Mouse (Mus musculus) adrenal gland, postnatal 4 days (tissue): ENCODE measurements around the gene Zmynd19. TPM values are rescaled to one million over a fixed set of nuclear protein-coding genes. Genes with fewer than 3 reads are reported as not detected.
"Not testable (repeated sequence)": the region's sequence is repeated elsewhere in the genome, so short reads cannot be mapped to it uniquely, and the experiment has no call there.

Source experiments
- DNase-seq, 2 experiments: peaks; one replicate each; pipeline ENCODE4 v3.0.0; 2021 to 2022; ENCODE audit warnings: low spot score in 2 of 2, mixed read lengths in 2 of 2
- total RNA-seq, 2 experiments: library from RNA; stranded (reverse); gene quantifications; 2 replicates each; pipeline ENCODE4 v1.2.3; 2021

Zmynd19 gene
- total RNA-seq, 2 experiments from 2014 or later, result 28.5 to 28.9 TPM

GRCm38 (mm10) chr2:24935057-24935796 is 14.4 kb upstream of the Zmynd19 start, which contains the start of gene Arrdc1:
TSS of gene Arrdc1 (minus strand) at chr2:24935252.
- DNase-seq, result peak; percentile 81 to 85

GRCm38 (mm10) chr2:24942092-24942491 is 7.5 kb upstream of the Zmynd19 start:
- DNase-seq, result no peak

GRCm38 (mm10) chr2:24944304-24944703 is 5.3 kb upstream of the Zmynd19 start:
- DNase-seq, result not testable (repeated sequence)

- no peak for DNase-seq
These were observed 570 bp downstream of the Zmynd19 start for GRCm38 (mm10) chr2:24950189-24950535.

- DNase-seq, result no peak
These were observed 3.0 kb downstream of the Zmynd19 start for GRCm38 (mm10) chr2:24952537-24953055.

GRCm38 (mm10) chr2:24960910-24961309 is 11.3 kb downstream of the Zmynd19 start:
- DNase-seq, result no peak

- peak; percentile 69 to 77 for DNase-seq
These were observed 12.9 kb downstream of the Zmynd19 start, which contains the start of gene Dph7 for GRCm38 (mm10) chr2:24962304-24963000. TSS of gene Dph7 (plus strand) at chr2:24962400.

- no peak for DNase-seq
These were observed 20.8 kb downstream of the Zmynd19 start for GRCm38 (mm10) chr2:24970386-24970785.

GRCm38 (mm10) chr2:24974452-24974851 is 24.9 kb downstream of the Zmynd19 start:
- DNase-seq, result not testable (repeated sequence)

- peak; percentile 90 to 94 for DNase-seq
These were observed 25.5 kb downstream of the Zmynd19 start, which contains the start of gene Mrpl41 for GRCm38 (mm10) chr2:24974906-24975703. TSS of gene Mrpl41 (minus strand) at chr2:24975098.

- peak; percentile 30 to 62 for DNase-seq
These were observed 26.2 kb downstream of the Zmynd19 start, which contains the start of gene Pnpla7 for GRCm38 (mm10) chr2:24975704-24976297. TSS of gene Pnpla7 (plus strand) at chr2:24976033.

- no peak for DNase-seq
These were observed 27.4 kb downstream of the Zmynd19 start for GRCm38 (mm10) chr2:24976960-24977359.

GRCm38 (mm10) chr2:24987762-24988161 is 38.2 kb downstream of the Zmynd19 start:
- DNase-seq, result no peak

GRCm38 (mm10) chr2:24995332-24995731 is 45.7 kb downstream of the Zmynd19 start:
- no peak for DNase-seq

GRCm38 (mm10) chr2:24996471-24996870 is 46.9 kb downstream of the Zmynd19 start:
- DNase-seq, result peak in 1 of 2 experiments; percentile 22

GRCm38 (mm10) chr2:25000544-25001235 is 51.1 kb downstream of the Zmynd19 start:
- DNase-seq, result no peak

GRCm38 (mm10) chr2:25003946-25004786 is 54.6 kb downstream of the Zmynd19 start:
- DNase-seq, result no peak

- DNase-seq, result no peak
These were observed 57.2 kb downstream of the Zmynd19 start for GRCm38 (mm10) chr2:25006767-25007166.

GRCm38 (mm10) chr2:25008250-25008649 is 58.7 kb downstream of the Zmynd19 start:
- no peak for DNase-seq
